Mouse (Mus musculus): ENCODE results near the gene Lamp1.

- TF ChIP-seq CTCF (IDR thresholded peaks at IDR 0.05; ENCODE audit: borderline replicate concordance, extremely low read depth, insufficient read depth, insufficient read length) (no peak), POLR2A (IDR thresholded peaks at IDR 0.05; ENCODE audit: borderline replicate concordance, extremely low read depth, insufficient read depth, insufficient read length, poor library complexity, severe bottlenecking) (no peak)
Measured at GRCm38 (mm10) chr8:13118516-13118915, 40.4 kb upstream of the Lamp1 start.
